Mouse (Mus musculus) lung, postnatal 0 days (tissue): Measurements from ENCODE around the gene Rnpep.
A peak's percentile ranks its signal among the peaks of the same experiment; 100 is the strongest.

Experiments used
- CTCF ChIP-seq: IDR thresholded peaks from 2 replicates; pipeline ENCODE4 v1.5.1; 2016; ENCODE audit warnings: antibody characterized with exemption, mild to moderate bottlenecking
- EP300 ChIP-seq: IDR thresholded peaks from 2 replicates; pipeline ENCODE4 v1.6.1; 2016; ENCODE audit warnings: antibody characterized with exemption, mild to moderate bottlenecking, control low read depth

DNA sequence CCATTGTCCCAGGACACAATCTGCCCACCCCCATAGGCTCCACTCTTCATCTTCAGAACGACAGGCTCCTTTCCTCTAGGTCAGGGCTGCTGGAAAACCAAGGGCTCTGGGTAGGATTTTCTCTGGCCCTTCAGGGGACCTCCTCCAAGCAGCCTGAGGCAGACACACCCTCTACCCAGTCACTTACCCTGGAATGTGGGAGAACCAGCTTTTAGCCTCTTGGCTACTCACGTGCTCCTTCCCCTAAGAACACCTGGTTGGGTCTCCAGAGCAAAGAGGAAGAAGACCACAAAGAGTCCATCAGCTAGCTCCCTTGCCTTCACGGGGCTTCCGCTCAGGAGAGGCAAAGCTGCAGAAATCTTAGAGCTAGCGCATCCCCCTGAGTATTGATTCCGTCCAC, 23.0 kb downstream of the Rnpep start:
- TF ChIP-seq CTCF: no peak
- TF ChIP-seq EP300: peak; percentile 91
